Mouse (Mus musculus) urinary bladder, postnatal 4 days (tissue): ENCODE measurements at regions not wholly inside any gene's neighbourhood (a gene's known extent, or its start where the extent isn't known, plus 50 kb on each side); places are given as distances from the start of the nearest gene placed in this dataset.
A peak's percentile ranks its signal among the peaks of the same experiment; 100 is the strongest.

Source experiments
- DNase-seq, 2 experiments: peaks; one replicate each; pipeline ENCODE4 v3.0.0; 2021 to 2022; ENCODE audit warnings: low spot score in 2 of 2

- no peak for DNase-seq
These were observed 2163.3 kb upstream of the Gm7489 start for GRCm38 (mm10) chr15:51721363-51721762.

- no peak for DNase-seq
These were observed 2160.6 kb upstream of the Gm7489 start for GRCm38 (mm10) chr15:51724127-51724526.

GRCm38 (mm10) chr15:51725457-51725856 is 2159.2 kb upstream of the Gm7489 start:
- DNase-seq = no peak

- no peak for DNase-seq
These were observed 2154.6 kb upstream of the Gm7489 start for GRCm38 (mm10) chr15:51730106-51730505.

- DNase-seq = peak in 1 of 2 experiments; percentile 24
These were observed 2153.8 kb upstream of the Gm7489 start for GRCm38 (mm10) chr15:51730805-51731412.

- DNase-seq = no peak
These were observed 2150.5 kb upstream of the Gm7489 start for GRCm38 (mm10) chr15:51734194-51734593.
